Mouse (Mus musculus) small intestine, adult 2 months (tissue): ENCODE data around the gene Mlkl. TPM values are rescaled to one million over a fixed set of nuclear protein-coding genes. Genes with fewer than 3 reads are reported as not detected.
"Not testable (repeated sequence)": the region's sequence is repeated elsewhere in the genome, so short reads cannot be mapped to it uniquely, and the experiment has no call there.

ENCODE experiments used
- H3K27ac ChIP-seq: fragments of 200-500 bp; 2 replicates; pipeline ENCODE4 v1.5.1; 2012; ENCODE audit warnings: low read depth, low read length, control low read depth, inconsistent platforms; ENCODE audit not compliant: insufficient read depth
- H3K27me3 ChIP-seq: fragments of 200-500 bp; 2 replicates; pipeline ENCODE4 v1.6.1; 2012; ENCODE audit warnings: mild to moderate bottlenecking, moderate library complexity, low read length, inconsistent platforms; ENCODE audit not compliant: control insufficient read depth, insufficient read depth
- H3K36me3 ChIP-seq: fragments of 200-500 bp; 2 replicates; pipeline ENCODE4 v1.6.1; 2012; ENCODE audit warnings: mild to moderate bottlenecking, low read length, control low read depth, inconsistent platforms; ENCODE audit not compliant: control insufficient read depth, insufficient read depth
- H3K4me1 ChIP-seq: fragments of 200-500 bp; 2 replicates; pipeline ENCODE4 v1.6.1; 2012; ENCODE audit warnings: low read length, inconsistent platforms, mixed read lengths; ENCODE audit not compliant: control insufficient read depth, insufficient read depth, insufficient read length
- H3K4me3 ChIP-seq: fragments of 200-500 bp; 2 replicates; pipeline ENCODE4 v1.5.1; 2012; ENCODE audit warnings: low read depth, mild to moderate bottlenecking, control low read depth, inconsistent platforms, low read length, moderate library complexity
- CTCF ChIP-seq: fragments of 200-500 bp; IDR thresholded peaks from 2 replicates; pipeline ENCODE4 v1.5.1; 2012; ENCODE audit warnings: low read depth, mild to moderate bottlenecking, control low read depth, inconsistent platforms, low read length, moderate library complexity, mixed read lengths; ENCODE audit not compliant: insufficient replicate concordance, insufficient read length; ENCODE audit errors: extremely low read depth
- POLR2A ChIP-seq: fragments of 200-500 bp; IDR thresholded peaks from 2 replicates; pipeline ENCODE4 v1.6.1; 2012; ENCODE audit warnings: low read depth, mild to moderate bottlenecking, control low read depth, inconsistent platforms, low read length, moderate library complexity
- WGBS: fragments of 180-500 bp; shearing (Covaris S2); methylation state at CpG from one replicate; pipeline ENCODE4 v1.1.7; 2018; 5-methylcytosine and 5-hydroxymethylcytosine counted together
- polyA plus RNA-seq: library from polyadenylated mRNA; depleted of rRNA; stranded (reverse); fragments of >200 nt; gene quantifications from 2 replicates; pipeline ENCODE4 v1.2.3, GENCODE M21; 2012; rRNA removed

The Mlkl gene
- polyA plus RNA-seq, 1 experiment: 0.72 TPM

DNA sequence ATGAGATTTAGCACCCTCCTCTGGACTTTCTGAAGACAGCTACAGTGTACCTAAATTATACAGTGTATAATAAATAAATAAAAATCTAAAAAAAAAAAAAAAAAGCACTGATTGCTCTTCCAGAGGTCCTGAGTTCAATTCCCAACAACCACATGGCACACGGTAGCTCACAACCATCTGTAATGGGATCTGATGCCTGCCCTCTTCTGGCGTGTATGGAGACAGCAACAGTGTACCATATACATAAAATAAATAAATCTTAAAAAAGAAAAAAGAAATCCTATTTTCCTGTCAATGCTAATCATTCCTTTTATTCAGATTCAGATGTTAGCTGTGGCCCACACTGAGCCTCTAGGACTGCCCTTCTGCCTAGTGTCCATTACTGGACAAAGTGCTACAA is 69.7 kb downstream of the Mlkl start:
- Histone ChIP-seq H3K27me3 (no peaks in the 10 kb centered on the region), H3K4me1 (peaks cover 4% of the 10 kb centered on the region; the same call in 1 of the 2 replicates), H3K4me3 (no peak overlapping the region), H3K36me3 (peaks cover 7% of the 10 kb centered on the region), H3K27ac (no peak overlapping the region)
- WGBS: 77% methylated on average over 2 of the region's 2 CpGs
- TF ChIP-seq CTCF (no peak), POLR2A (no peak)

DNA sequence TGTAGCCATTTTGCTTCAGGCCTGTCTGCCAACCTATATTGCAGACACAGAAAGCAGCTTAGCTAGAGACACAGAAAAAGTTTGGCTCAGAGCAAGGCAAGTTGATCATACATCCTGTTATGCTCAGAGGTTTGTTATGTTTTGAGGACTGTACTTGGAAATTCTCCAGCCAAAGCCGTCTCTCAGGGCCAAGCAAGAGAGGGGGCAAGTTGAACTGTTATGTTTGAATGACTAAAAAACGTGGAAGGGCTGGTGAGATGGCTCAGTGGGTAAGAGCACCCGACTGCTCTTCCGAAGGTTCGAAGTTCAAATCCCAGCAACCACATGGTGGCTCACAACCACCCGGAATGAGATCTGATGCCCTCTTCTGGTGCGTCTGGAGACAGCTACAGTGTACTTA is 71.8 kb downstream of the Mlkl start:
- H3K4me3 ChIP-seq: not testable (repeated sequence)

DNA sequence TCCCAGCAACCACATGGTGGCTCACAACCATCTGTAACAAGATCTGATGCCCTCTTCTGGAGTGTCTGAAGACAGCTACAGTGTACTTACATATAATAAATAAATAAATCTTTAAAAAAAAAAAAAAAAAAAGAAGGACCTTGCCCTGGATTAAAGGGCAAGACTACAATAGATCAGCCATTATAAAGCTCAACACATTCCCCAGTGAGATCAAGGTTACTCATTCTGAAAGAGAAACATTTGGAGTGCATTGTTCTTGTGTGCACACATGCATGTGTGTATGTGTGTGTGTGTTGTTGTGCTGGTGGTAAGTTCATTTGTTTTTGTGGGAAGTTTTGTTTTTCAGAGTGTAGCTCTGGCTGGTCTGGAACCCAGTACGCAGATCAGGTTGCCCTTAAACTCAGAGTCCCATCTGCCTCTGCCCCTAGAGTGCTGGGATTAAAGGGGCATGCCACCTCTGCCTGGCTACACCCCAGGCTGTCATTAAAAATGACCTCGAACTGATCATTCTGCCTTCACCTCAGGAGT is 73.2 kb downstream of the Mlkl start:
- 57% methylated on average over 2 of the region's 2 CpGs for WGBS
- Histone ChIP-seq H3K27ac (peak overlapping the region; percentile 66), H3K4me1 (peaks cover 4% of the 10 kb centered on the region; the same call in 1 of the 2 replicates), H3K36me3 (no peaks in the 10 kb centered on the region), H3K27me3 (no peaks in the 10 kb centered on the region), H3K4me3 (no peak overlapping the region)
- TF ChIP-seq POLR2A (no peak), CTCF (no peak)

More for the DNA sequence above, 71.8 kb downstream of the Mlkl start:
- H3K4me1 ChIP-seq, H3K27me3 ChIP-seq, H3K36me3 ChIP-seq, H3K27ac ChIP-seq: not testable (repeated sequence)
- WGBS: 86% methylated on average over 7 of the region's 7 CpGs

DNA sequence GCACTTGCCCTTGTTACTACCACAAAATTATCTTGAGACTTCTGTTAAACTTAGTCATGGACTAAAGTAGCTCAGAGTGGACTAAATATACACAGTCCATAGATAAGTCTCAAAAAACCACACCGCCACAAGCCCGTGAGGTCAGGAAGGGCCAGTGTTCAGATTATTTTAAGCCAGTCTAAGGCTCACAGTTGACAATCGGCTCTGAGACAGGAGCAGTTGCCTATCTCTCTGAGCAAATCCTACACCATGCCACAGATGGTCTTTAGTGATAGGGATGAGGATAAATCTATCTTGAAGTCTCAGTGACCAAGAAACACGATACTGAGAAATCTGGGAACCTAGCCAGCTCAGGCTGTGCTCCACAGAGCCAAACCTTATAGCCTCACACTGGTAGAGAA is 76.0 kb downstream of the Mlkl start:
- WGBS: 60% methylated on average over 4 of the region's 4 CpGs
- Histone ChIP-seq H3K27me3 (no peaks in the 10 kb centered on the region), H3K4me1 (peaks cover 4% of the 10 kb centered on the region), H3K4me3 (no peak overlapping the region), H3K27ac (no peak overlapping the region), H3K36me3 (no peaks in the 10 kb centered on the region)
- TF ChIP-seq POLR2A (no peak), CTCF (no peak)

Other genes with a start within 250 kb of the Mlkl start
- gene Clec18a, start 245.8 kb downstream of the Mlkl start, polyA plus RNA-seq: not detected in 2 replicates
- gene Pdpr, start 243.5 kb downstream of the Mlkl start, polyA plus RNA-seq: 6.4 and 6.7 TPM in 2 replicates
- 11.0 and 26.0 TPM in 2 replicates for gene Glg1, start 79.0 kb downstream of the Mlkl start, polyA plus RNA-seq
- 4.5 and 9.1 TPM in 2 replicates for gene Rfwd3, start 38.0 kb downstream of the Mlkl start, polyA plus RNA-seq
- gene Fa2h, start 55.6 kb upstream of the Mlkl start, polyA plus RNA-seq: 0.19 and 2.2 TPM in 2 replicates
- 2.1 and 2.2 TPM in 2 replicates for gene Wdr59, start 183.9 kb upstream of the Mlkl start, polyA plus RNA-seq
- gene Znrf1, start 197.9 kb upstream of the Mlkl start, polyA plus RNA-seq: 18.7 and 25.7 TPM in 2 replicates